Mouse (Mus musculus) Muller cell, postnatal 12 days (primary cell): Measurements from ENCODE around the gene Carmil2.

Experiments used
- DNase-seq: peaks from one replicate; pipeline ENCODE4 v3.0.0-alpha.2; 2015; ENCODE audit errors: inconsistent ontology term

The Carmil2 gene

DNA sequence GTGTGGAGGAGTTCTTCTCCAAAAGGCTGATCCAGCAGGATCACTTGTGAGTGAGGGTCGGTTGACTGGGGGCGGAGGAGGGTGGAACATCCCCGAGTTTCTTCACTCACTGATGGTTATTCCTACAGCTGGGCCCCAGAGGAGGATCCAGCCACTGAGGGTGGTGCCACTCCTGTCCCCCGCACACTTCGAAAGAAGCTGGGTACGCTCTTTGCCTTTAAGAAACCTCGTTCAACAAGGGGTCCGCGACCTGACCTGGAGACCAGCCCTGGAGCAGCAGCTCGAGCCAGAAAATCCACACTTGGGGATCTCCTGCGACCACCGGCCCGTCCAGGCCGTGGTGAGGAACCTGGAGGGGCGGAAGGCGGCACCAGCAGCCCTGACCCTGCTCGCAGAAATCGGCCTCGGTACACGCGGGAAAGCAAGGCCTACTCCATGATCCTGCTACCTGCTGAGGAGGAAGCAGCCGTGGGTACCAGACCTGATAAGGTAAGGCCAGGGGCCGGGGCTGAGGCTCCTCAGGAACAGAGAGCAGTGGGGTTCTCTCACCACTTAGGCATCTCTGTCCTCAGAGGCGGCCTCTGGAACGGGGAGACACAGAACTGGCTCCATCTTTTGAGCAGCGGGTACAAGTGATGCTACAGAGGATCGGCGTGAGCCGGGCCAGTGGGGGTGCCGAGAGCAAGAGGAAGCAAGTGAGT, 9.2 kb downstream of the Carmil2 start:
- DNase-seq, result no peak

DNA sequence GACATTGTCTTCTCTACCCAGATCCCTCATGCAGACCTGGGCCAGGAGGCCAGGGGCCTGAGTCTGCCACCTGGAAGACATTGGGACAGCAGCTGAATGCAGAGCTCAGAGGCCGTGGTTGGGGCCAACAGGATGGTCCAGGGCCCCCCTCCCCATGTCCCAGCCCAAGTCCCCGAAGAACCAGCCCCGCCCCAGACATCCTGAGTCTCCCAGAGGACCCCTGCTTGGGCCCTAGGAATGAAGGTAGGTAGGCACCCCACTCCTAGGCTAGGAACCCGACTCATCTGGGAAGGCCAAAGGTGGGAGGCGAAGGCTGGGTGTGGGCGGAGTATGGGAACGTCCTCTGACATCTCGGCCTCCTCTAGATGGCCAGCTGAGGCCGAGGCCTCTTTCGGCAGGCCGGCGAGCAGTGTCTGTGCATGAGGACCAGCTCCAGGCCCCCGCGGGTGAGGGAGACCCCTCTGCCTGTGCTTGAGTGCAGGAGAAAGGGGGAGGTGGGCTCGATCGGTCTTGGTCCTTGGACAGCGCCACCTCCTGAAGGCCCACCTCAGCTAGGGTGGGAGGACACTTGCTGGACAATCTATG, 11.2 kb downstream of the Carmil2 start:
- no peak for DNase-seq

DNA sequence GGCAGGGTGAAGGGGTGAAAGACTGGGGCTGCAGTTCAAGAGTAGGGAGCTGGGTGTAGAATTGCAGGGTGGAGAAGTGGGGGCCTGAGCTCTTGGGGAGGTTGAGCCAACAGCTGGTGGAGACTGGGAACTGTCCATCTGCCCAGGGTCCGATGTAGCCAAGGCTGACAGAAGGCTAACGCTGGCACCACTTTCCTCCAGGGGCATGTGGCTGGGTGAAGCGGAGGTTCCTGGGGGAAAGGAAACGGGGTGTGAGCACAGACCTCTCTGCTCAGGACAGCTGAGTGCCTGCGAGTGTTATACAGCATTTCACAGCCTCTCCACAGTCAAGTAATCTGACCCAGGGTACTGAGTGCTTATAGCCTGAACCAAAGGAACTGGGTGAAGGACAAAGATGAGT, 12.7 kb downstream of the Carmil2 start:
- DNase-seq, result no peak

DNA sequence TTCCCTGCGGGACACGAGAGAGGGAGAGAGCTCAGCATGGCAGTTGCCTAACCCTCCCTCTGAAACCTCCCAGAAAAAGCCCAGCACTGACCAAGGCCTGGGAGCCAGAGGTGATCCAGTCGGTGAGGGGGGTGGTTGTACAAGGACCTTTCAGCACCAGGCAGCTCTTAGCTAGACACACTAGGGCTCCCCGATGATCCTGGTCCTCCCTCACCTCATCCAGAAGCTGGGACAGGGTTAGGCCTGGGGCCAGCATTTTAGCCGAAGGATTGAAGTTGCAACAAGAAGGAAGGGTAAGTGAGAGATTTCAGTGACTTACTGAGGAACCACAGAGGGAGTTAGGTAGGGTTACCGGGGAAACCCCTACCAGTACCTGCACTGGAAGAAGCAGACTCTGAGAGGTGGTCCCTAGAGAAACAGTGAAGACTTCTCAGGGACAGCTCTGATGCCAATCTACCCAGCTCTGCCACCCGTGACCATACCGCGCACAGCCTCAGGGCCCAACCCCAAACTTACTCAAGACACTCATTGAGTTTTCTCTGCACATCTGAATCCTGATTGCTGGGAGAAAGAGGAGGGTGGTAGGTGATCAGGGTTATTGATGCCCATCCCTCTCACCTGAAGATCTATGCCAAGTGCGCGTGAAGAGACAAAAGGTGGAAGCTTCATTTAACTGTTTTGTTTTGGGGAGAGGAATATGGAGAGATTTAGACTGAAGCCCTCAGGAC, 13.6 kb downstream of the Carmil2 start:
- no peak for DNase-seq

DNA sequence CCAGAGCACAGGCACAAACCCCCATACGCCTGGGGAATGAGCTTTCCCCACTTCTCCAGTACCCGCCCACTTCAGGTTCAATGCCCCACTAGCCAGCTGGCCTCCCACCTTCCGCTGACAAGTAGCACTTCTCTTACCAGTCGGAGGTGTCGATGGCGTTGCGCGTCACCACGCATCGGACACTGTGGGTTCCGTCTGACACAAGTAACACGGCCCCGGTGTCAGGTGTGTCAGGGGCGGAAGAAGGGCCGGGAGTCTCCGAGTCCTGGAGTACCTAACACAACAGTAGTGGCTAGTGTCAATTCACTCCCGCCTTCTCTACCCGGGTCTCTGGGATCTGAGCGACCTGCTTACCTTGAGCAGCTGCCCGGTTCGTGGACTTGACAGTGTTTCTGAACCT, 14.5 kb downstream of the Carmil2 start:
- DNase-seq, result no peak

DNA sequence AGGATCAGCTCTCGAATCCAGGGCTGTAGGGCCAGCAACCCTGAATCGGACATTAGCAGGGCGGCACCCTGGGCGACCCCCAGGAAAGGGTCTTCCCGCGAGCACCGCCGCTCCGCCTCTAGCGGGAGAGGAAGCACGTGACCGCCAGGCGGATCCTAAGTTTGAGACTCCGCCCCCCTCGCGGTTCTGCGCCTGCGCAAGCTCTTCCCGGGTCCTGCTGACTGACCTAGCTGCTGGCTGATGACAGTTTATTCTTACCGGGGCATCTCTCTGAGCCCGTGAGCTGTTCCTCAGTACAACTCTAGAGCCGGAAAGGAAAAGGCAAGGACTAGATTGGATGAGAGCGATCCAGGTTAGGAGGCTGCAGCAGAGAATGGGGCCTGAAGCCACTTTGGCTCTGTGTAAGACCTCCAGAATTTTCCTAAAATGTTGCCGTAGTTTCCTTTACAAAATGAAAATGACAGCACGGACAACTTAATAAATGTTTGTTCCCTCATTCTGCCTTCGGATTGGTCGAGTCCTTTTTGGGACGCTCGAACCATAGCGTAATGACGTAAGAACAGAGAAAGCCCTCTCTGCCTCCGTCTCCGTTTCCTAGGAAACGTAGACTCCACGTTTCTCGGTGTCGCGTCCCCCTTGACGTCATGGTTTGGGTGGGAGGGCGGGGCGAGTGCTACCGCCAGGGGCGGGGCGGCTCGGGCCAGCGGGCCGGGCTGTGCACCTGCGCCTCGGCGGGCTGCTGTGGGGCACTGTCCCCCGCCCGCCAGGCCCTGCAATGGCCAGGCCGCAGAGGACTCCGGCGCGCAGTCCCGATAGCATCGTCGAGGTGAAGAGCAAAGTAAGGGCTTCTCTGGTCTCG, 15.1 kb downstream of the Carmil2 start, which contains the start of the genes Acd and Pard6a:
Acd (minus strand) TSS at position 137 of the 859 bp plus-strand sequence.
Pard6a (plus strand) TSS at position 183 of the 859 bp plus-strand sequence.
- DNase-seq, result peak; percentile 98

DNA sequence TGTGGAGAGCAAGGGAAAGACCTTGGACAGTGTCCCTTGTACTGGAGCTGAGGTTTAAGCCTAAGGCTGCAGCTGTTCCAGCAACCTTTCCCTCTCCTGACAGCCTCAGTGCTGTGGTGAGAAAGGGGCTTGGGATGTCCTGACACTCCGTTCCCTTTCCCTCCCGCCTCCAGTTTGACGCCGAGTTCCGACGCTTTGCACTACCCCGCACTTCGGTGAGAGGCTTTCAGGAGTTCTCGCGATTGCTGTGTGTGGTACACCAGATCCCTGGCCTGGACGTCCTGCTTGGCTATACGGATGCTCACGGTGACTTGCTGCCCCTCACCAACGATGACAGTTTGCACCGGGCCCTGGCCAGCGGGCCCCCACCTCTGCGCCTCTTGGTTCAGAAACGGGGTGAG, 15.9 kb downstream of the Carmil2 start:
- no peak for DNase-seq

DNA sequence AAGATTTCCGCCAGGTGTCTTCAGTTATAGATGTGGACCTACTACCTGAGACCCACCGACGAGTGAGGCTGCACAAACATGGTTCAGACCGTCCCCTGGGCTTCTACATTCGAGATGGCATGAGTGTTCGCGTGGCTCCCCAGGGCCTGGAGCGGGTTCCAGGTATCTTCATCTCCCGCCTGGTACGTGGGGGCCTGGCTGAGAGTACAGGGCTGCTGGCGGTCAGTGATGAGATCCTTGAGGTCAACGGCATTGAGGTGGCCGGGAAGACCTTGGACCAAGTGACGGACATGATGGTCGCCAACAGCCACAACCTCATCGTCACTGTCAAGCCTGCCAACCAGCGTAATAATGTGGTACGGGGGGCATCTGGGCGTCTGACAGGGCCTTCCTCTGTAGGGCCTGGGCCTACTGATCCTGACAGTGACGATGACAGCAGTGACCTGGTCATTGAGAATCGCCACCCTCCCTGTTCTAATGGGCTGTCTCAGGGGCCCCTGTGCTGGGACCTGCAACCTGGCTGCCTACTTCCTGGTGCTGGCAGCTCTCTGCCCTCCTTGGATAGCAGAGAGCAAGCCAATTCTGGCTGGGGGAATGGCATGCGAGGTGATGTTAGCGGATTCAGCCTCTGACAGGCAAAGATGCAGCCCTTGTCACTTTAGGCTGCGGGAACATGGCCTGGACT, 16.8 kb downstream of the Carmil2 start:
- DNase-seq, result no peak

DNA sequence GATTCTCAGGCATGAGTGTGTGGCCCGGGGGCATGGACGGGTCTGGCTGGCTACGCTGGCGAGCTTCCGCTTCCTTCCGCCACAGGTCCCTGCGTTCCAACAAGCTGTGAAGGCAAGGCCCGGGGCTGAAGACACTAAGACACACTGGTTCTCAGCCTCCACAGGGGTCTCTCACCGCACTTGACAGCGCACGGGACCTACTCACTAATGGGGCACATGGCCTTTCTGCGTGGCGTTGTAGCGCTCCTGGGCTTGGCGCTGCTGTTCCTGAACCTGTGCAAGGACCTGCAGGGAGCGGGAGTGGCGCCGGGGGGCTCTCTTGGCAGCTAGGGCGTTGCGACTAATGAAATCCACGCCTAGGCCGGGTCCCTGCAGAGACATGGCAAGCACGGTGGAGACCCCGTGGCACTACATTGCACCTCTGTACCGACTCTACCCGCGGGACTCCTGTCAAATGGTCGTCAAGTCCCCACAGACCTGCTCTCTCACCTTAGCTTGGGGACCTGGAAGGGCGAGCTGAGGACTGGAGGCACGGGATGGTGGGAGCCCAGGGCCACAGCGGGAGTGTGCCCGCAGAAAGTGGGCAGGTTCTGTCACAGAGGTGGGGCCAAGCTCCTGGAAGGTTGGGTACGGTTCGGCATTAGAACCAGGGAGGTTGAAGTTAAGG, 18.2 kb downstream of the Carmil2 start:
- DNase-seq, result no peak

DNA sequence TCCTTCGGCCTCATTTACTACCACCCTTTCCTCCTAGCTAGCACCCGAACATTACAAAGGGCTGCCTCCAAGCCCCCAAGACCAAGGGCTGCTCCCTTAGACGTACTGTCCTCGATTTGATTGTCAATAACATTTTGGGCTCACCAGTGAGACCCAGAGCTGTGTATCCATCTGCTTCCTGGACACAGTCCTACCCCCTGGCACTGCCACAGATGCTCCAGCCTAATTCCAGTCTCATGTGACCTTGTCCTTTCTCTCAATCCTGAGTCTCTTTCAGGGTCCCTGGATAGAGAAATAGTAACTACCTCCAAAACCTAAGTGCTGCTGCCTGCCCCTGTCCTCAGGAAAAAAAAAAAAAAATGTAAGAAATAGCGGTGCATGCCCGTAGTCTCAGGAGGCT, 18.9 kb downstream of the Carmil2 start:
- no peak for DNase-seq

DNA sequence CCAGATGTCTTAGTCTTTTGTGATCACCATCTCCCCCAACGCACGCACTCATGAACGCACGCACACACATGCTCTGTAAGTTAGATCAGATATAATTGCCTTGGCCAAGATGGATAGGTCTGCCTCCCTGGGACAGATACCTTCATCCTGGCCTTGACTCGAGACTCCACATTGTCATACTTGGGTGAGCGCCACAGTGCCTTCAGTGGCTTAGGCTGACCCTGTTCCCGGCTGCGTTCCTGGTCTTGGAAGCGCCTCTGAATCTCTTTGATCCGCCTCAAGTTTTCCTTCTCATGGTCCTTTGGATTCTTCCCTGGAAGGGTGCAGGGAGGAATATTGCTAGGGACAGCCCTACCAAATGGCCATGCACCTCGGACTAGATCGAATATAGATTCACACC, 20.4 kb downstream of the Carmil2 start:
- no peak for DNase-seq

DNA sequence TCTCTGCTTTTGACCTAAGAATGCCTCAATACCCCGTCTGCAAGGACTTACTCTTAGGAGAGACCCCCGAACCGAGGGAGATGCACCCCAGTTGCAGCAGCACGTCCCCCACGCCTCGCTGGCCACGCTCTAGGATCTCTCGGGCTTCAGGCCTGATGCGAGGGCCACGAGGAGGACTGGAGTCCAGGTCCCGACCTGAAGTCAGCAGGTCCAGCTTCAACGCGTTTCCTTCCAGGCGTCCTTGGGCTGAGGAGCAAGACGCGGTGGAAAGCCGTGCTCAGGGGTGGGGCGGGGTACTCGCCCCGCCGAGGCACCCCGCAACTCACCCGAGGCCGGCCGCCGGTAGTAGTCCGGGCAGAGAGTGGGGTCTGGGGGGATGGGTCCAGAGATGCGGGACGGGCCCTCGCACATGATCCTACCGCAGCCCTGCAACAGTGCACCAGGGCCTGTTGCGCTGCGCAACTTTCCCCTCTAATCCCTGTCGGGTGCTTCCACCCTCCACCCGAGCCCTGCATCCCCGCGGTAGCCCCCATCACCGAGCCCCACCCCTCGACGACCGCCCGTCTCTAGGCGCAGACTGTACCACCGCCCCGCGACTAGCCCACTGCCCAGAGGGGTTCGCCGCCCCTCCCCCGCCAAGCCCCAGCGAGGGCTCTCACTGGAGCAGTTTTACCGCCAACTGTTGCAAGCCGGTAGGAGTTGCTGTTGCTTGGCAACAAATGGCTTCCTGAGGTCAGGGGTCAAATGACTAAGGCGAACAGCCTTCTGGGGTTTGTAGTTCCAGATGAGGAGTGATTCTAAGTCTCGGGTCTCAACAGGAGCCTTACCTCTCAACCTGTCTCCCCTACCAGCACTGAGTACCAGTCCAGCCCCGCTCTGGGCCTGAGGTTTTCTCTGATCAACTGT, 21.7 kb downstream of the Carmil2 start, which contains the start of the genes 4933405L10Rik and Enkd1:
4933405L10Rik (plus strand) TSS at position 158 of the 906 bp plus-strand sequence.
Enkd1 (minus strand) TSS at position 713 of the 906 bp plus-strand sequence.
- peak; percentile 74 for DNase-seq

DNA sequence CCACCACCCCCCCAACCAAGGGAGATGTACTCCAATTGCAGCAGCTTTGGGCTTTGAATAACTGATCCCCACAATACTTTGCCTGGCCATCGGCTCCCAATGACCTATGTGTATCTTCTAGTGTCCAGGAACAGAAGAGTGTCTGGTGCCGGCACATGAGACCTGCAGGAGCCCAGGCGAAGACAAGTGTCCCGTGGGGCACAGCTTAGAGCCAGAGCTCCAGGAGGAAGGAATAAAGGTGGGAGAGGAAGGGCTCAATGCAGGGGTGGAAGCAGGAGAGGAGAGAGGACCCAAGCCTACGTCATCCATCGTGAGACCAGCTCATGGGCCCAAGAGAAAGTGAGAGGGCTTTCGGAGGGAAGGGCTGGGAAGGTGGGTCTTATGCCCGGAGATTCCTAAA, 22.6 kb downstream of the Carmil2 start:
- no peak for DNase-seq

DNA sequence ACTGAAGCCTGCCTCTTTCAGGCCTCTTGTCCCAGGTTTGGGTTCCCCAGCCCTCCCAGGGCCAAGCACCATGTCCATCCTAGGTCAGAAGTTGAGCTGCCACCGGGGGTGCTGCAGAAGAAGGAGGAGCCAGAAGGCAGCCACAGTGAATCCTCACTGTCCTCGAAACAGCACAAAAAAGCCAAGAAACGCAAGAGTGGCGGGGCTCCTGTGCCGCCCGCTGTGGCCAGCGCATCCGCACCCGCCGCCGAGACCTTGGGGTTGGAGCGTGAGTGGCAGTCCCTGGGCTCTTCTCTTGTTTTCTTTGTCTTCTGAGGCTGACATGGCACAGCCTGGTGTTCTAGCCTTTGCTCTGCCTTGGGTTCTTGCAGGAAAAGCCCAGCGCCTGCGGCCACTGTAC, 23.2 kb downstream of the Carmil2 start:
- no peak for DNase-seq

DNA sequence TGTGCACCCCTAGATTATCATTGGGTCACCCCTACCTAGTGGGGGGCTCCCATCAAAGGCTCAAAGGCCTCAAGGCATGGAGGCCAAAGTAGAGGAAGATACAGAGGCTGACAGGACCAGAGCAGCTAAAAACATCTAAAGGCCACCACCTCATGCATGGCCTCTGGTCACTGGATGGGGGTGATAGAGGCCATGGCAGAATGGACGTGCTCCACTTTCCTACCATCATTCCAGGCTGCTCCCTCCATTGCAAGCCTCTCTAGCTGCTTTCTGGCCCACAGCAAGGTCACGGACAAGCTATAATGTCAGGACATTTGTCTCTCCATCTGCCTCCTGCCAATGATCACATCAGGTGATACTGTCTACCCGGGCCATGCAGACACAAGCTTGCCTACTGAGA, 26.2 kb downstream of the Carmil2 start:
- DNase-seq, result no peak

DNA sequence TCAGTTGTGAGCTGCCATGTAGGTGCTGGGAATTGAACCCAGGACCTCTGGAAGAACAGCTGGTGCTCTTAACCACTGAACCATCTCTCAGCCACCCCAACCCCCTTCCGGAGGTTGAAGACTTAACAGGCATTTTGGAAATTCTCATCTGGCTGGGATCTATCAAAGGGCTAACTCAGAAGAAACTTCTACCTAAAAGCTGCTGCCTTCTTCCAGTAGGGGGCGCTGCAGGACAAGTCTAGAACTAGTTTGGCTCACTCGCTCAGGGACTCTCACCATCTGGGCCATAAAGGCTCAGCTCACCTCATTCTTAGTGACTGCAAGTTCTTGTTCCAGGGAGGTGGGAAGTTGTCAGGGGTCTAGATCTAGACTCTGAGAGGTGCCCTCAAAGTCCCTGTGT, 28.1 kb downstream of the Carmil2 start:
- DNase-seq, result peak; percentile 77

DNA sequence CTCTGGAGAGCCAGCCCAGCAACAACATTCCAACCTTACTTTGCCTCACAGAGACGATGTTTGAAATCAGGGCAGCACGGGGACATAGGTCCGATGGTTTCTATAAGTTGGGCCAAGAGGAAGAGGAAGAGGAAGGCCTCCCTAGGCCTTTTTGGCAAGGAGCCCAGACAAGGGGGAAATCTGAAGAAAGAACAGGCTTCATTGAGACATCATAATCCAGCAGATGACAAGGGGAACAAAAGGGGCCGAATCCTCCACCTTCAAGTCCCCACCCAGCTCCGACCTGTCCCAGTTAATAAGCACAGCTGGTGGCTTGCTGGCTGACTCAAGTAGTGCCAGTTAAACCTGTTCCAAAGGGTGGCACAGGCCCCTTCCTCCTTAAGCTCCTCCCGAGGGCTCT, 29.0 kb downstream of the Carmil2 start:
- no peak for DNase-seq

DNA sequence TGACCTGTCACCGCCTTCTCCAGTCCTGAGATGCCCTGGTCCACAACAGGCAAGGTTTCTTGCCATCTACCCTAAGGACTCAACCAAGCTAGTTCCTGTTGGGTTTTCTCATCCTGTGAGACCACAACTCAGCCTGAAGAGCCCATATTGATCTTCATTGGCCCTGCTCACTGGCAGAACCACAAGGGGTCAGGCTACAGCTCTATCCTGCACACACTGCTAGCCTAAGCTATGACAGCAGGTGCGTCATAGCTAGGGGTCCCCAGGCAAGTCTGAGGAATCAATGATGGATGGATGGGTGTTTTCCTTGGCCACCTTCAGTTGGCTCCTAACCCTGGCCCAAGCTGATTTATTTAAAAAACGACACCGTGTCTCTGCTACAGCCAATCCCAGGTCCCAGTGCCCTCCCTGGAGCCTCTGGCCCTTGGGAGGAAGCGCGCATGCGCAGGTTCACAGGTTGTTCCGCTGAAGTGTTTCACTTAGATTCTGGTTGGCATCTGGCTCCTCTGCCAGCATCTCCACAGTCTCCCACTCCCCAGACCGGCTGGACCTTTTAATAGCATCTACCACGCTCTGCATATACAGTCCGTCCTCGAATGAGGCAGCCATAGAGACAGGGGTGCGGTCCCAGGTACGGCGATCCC, 30.4 kb downstream of the Carmil2 start:
- DNase-seq, result no peak

DNA sequence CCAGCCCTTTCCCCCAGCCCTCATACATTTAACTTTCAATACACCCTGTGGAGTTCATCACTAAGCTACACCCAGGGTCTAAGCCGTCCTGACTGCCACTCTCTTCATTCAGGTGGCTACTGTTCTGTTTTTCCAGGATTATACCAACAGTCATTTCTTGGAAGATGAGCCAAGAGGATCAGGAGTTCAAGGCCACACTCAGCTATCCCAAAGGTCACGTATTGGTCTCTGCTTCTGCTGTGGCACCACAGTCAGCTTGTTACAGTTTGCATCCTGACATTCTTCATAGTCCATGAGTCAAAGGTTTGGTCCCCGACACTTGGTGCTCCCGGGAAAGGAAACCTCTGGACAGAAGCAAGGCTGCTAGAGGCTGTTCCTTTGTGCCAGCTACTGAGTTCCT, 33.6 kb downstream of the Carmil2 start:
- no peak for DNase-seq
